Mouse (Mus musculus): Measurements from ENCODE around the gene Exosc6. TPM values are rescaled to one million over a fixed set of nuclear protein-coding genes. Genes with fewer than 3 reads are reported as not detected.

Exosc6 gene
- polyA plus RNA-seq, 1 experiment, result 46.3 TPM

DNA sequence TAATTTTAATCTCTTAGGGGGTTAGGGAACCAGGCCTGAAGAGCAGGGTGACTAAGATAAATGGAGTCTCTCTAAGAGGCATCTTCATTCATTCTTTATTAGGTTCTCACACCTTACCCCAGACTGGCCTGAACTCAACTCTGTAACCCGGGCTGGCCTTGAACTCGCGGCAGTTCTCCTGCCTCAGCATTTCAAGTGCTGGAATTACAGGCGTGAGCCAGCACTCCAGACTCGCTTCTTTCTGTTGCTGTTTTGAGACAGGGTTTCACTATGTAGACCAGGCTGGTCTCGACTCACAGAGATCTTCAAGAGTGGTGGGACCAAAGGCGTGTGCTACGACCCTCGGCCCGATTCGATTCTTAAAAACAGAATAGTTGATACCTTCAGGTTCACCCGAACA is 21.9 kb upstream of the Exosc6 start:
- peaks cover 42% of the 10 kb centered on the region for H3K36me3 ChIP-seq (replicated peaks; ENCODE audit: low read length)
- H3K4me1 ChIP-seq, result peaks cover 42% of the 10 kb centered on the region
- TF ChIP-seq GATA1 (IDR thresholded peaks at IDR 0.05; ENCODE audit: borderline replicate concordance, low read length) (no peak), FLI1 (IDR thresholded peaks at IDR 0.05; ENCODE audit: low read length) (no peak)
- peak overlapping the region; percentile 95 for H3K4me3 ChIP-seq (replicated peaks)
- no peaks in the 10 kb centered on the region for H3K27me3 ChIP-seq (replicated peaks)
- no peaks in the 10 kb centered on the region for H3K9me3 ChIP-seq

GRCm38 (mm10) chr8:111036591-111036990 is 19.5 kb upstream of the Exosc6 start:
- Histone ChIP-seq H3K4me3 (replicated peaks) (no peak overlapping the region), H3K36me3 (replicated peaks; ENCODE audit: low read length) (peaks cover 65% of the 10 kb centered on the region), H3K9me3 (no peaks in the 10 kb centered on the region), H3K4me1 (peaks cover 35% of the 10 kb centered on the region), H3K27me3 (replicated peaks) (no peaks in the 10 kb centered on the region)
- TF ChIP-seq GATA1 (IDR thresholded peaks at IDR 0.05; ENCODE audit: borderline replicate concordance, low read length) (no peak), FLI1 (IDR thresholded peaks at IDR 0.05; ENCODE audit: low read length) (no peak)

GRCm38 (mm10) chr8:111042546-111042945 is 13.6 kb upstream of the Exosc6 start:
- no peak for TF ChIP-seq FLI1 (IDR thresholded peaks at IDR 0.05; ENCODE audit: low read length)
- TF ChIP-seq GATA1 (IDR thresholded peaks at IDR 0.05; ENCODE audit: borderline replicate concordance, low read length), result no peak
- Histone ChIP-seq H3K4me3 (replicated peaks) (no peak overlapping the region), H3K4me1 (peaks cover 6% of the 10 kb centered on the region), H3K36me3 (replicated peaks; ENCODE audit: low read length) (peaks cover 98% of the 10 kb centered on the region), H3K27me3 (replicated peaks) (no peaks in the 10 kb centered on the region), H3K9me3 (no peaks in the 10 kb centered on the region)

DNA sequence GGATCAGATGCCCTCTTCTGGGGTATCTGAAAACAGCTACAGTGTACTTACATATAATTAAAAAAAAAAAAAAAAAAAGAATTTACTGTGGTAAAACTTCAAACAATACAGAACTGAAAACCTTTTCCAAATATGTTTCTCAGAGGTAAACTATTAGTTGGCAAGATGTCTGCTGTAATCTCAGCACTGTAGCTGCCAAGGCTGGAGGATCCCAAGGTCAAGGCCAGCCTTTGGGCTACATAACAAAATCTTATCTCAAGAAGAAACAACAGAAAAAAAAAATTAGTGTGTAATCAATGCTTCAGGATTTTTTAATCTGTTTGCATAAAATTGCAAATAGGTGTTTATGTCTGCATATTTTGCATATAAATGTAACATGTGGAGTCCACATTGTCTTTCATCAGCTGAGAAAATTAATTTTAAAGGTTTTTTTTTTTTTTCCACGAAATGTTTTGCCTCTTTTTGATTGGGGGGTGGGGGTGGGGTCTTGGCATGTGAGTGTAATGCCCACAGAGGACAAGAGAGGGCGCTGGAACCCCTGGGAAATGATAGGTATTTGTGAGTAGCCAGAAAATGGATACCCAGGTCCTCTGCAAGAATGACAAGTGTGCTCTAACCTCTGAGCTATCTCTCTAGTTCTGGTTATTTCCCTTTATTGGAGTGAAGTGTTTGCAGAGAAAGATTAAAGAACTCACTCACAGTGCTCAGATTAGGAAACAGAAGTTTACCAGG is 12.0 kb upstream of the Exosc6 start:
- Histone ChIP-seq H3K9me3 (no peaks in the 10 kb centered on the region), H3K36me3 (replicated peaks; ENCODE audit: low read length) (peaks cover 99% of the 10 kb centered on the region), H3K4me3 (replicated peaks) (no peak overlapping the region), H3K4me1 (peaks cover 6% of the 10 kb centered on the region; the same call in 1 of the 2 replicates), H3K27me3 (replicated peaks) (no peaks in the 10 kb centered on the region)
- no peak for TF ChIP-seq GATA1 (IDR thresholded peaks at IDR 0.05; ENCODE audit: borderline replicate concordance, low read length)
- TF ChIP-seq FLI1 (IDR thresholded peaks at IDR 0.05; ENCODE audit: low read length), result no peak

GRCm38 (mm10) chr8:111048694-111049093 is 7.4 kb upstream of the Exosc6 start:
- H3K4me3 ChIP-seq (replicated peaks), result no peak overlapping the region
- no peak for TF ChIP-seq FLI1 (IDR thresholded peaks at IDR 0.05; ENCODE audit: low read length)
- no peak for TF ChIP-seq GATA1 (IDR thresholded peaks at IDR 0.05; ENCODE audit: borderline replicate concordance, low read length)

GRCm38 (mm10) chr8:111049106-111049505 is 7.0 kb upstream of the Exosc6 start:
- no peaks in the 10 kb centered on the region for H3K4me1 ChIP-seq
- H3K36me3 ChIP-seq (replicated peaks; ENCODE audit: low read length), result peaks cover 100% of the 10 kb centered on the region
- H3K4me3 ChIP-seq (replicated peaks), result no peak overlapping the region
- H3K27me3 ChIP-seq (replicated peaks), result no peaks in the 10 kb centered on the region
- H3K9me3 ChIP-seq, result no peaks in the 10 kb centered on the region
- TF ChIP-seq GATA1 (IDR thresholded peaks at IDR 0.05; ENCODE audit: borderline replicate concordance, low read length), result no peak

More at GRCm38 (mm10) chr8:111048694-111049093, 7.4 kb upstream of the Exosc6 start:
- H3K27me3 ChIP-seq (replicated peaks), result no peaks in the 10 kb centered on the region
- no peaks in the 10 kb centered on the region for H3K9me3 ChIP-seq
- H3K4me1 ChIP-seq, result no peaks in the 10 kb centered on the region
- H3K36me3 ChIP-seq (replicated peaks; ENCODE audit: low read length), result peaks cover 99% of the 10 kb centered on the region

DNA sequence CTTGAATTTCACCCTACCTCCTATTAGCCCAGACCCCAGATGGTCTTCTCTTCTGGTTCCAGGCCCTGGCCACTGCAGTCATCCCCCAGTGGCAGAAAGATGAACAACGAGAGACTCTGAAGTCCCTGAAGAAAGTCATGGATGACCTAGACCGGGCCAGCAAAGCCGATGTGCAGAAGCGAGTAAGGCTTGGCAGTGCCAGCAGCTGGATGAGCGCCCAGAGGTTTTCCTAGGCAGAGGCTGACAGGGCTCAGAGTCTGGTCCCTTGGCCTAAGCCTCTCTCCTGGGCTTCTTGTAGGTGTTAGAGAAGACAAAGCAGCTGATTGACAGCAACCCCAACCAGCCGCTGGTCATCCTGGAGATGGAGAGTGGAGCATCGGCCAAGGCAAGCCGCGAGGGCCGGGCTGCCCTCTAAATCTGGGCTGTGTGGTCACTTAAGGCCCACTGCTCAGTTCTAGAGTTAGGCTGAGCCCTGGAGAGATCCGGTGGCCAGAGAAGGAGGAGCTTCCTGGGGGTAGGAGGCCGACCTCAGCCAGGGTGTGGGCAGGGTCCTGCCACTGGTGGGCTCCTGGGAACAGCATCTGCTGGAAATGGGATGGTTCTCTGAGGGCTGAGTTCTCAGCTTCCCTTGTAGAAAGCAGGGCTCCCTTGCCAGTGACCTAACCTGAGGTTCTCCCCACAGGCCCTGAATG is 2.2 kb upstream of the Exosc6 start:
- Histone ChIP-seq H3K4me3 (replicated peaks) (no peak overlapping the region), H3K27me3 (replicated peaks) (no peaks in the 10 kb centered on the region), H3K4me1 (peaks cover 23% of the 10 kb centered on the region), H3K36me3 (replicated peaks; ENCODE audit: low read length) (peaks cover 73% of the 10 kb centered on the region), H3K9me3 (no peaks in the 10 kb centered on the region)
- no peak for TF ChIP-seq GATA1 (IDR thresholded peaks at IDR 0.05; ENCODE audit: borderline replicate concordance, low read length)
- TF ChIP-seq FLI1 (IDR thresholded peaks at IDR 0.05; ENCODE audit: low read length), result no peak

DNA sequence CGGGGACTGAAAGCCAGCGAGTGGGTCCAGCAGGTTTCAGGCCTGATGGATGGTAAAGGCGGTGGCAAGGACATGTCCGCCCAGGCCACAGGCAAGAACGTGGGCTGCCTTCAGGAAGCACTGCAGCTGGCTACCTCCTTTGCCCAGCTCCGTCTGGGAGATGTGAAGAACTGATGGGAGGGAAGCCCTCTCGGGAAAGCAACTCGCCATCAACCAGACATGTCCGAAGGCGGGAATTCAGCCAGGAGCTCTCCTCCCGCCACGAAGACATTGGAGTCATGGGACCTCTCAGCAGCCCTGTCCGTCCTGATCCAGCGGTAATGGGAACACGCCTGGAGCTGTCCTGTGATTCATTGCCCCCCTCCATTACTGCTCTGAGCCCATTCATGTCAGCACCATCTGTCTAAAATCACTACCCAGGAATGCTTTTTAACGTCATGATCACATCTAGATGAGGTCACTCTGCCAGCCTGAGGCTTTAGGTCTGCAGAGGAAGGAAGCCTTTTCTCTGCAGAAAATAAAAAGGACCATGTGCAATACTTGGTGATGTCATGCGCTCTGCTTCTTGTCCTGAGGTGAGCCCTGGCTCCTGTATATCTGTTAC is 1.0 kb upstream of the Exosc6 start:
- H3K27me3 ChIP-seq (replicated peaks), result no peaks in the 10 kb centered on the region
- H3K4me3 ChIP-seq (replicated peaks), result no peak overlapping the region
- TF ChIP-seq GATA1 (IDR thresholded peaks at IDR 0.05; ENCODE audit: borderline replicate concordance, low read length) (no peak), FLI1 (IDR thresholded peaks at IDR 0.05; ENCODE audit: low read length) (no peak)
- H3K36me3 ChIP-seq (replicated peaks; ENCODE audit: low read length), result peaks cover 62% of the 10 kb centered on the region
- peaks cover 32% of the 10 kb centered on the region for H3K4me1 ChIP-seq
- no peaks in the 10 kb centered on the region for H3K9me3 ChIP-seq

- TF ChIP-seq GATA1 (IDR thresholded peaks at IDR 0.05; ENCODE audit: borderline replicate concordance, low read length) (no peak), FLI1 (IDR thresholded peaks at IDR 0.05; ENCODE audit: low read length) (no peak)
- Histone ChIP-seq H3K4me1 (peaks cover 37% of the 10 kb centered on the region), H3K27me3 (replicated peaks) (peaks cover 4% of the 10 kb centered on the region), H3K9me3 (no peaks in the 10 kb centered on the region), H3K36me3 (replicated peaks; ENCODE audit: low read length) (peaks cover 56% of the 10 kb centered on the region), H3K4me3 (replicated peaks) (no peak overlapping the region)
These were observed 478 bp upstream of the Exosc6 start for GRCm38 (mm10) chr8:111055661-111056060.

All from megakaryocyte, embryonic 14.5 days (primary cell).